Mouse (Mus musculus) limb, embryonic 15.5 days (tissue): ENCODE results near the gene Atg3. TPM values are rescaled to one million over a fixed set of nuclear protein-coding genes. Genes with fewer than 3 reads are reported as not detected.

Source experiments
- ATAC-seq: fragments of 200-750 bp; cut with Nextera tagmentation; 2 replicates; pipeline ENCODE4 v1.8.0; 2017; ENCODE audit warnings: low read depth, moderate TSS enrichment; ENCODE audit not compliant: insufficient number of reproducible peaks, low FRiP score, low TSS enrichment
- H3K27ac ChIP-seq: fragments of 300-500 bp; sonication (generic); 2 replicates; pipeline ENCODE4 v1.5.1; 2015; ENCODE audit warnings: moderate library complexity, mild to moderate bottlenecking, inconsistent platforms
- H3K27me3 ChIP-seq: fragments of 300-500 bp; sonication (generic); 2 replicates; pipeline ENCODE4 v1.6.1; 2015; ENCODE audit warnings: inconsistent platforms
- H3K36me3 ChIP-seq: fragments of 300-500 bp; sonication (generic); 2 replicates; pipeline ENCODE4 v1.6.1; 2015; ENCODE audit warnings: inconsistent platforms
- H3K4me1 ChIP-seq: fragments of 300-500 bp; sonication (generic); 2 replicates; pipeline ENCODE4 v1.6.1; 2015; ENCODE audit warnings: inconsistent platforms
- H3K4me2 ChIP-seq: fragments of 300-500 bp; sonication (generic); 2 replicates; pipeline ENCODE4 v1.6.1; 2015; ENCODE audit warnings: mild to moderate bottlenecking, inconsistent platforms
- H3K4me3 ChIP-seq: fragments of 300-500 bp; sonication (generic); 2 replicates; pipeline ENCODE4 v1.5.1; 2015; ENCODE audit warnings: mild to moderate bottlenecking, inconsistent platforms
- H3K9ac ChIP-seq: fragments of 300-500 bp; sonication (generic); 2 replicates; pipeline ENCODE4 v1.6.1; 2015; ENCODE audit warnings: inconsistent platforms
- H3K9me3 ChIP-seq: fragments of 300-500 bp; sonication (generic); 2 replicates; pipeline ENCODE4 v1.6.1; 2016; ENCODE audit warnings: inconsistent platforms
- WGBS: fragments of 180-500 bp; shearing (Covaris S2); methylation state at CpG from one replicate; pipeline ENCODE4 v1.1.7; 2015; 5-methylcytosine and 5-hydroxymethylcytosine counted together
- polyA plus RNA-seq: library from polyadenylated mRNA; unstranded; fragments of >200 nt; fragmentation: Nextera tagmentation; extraction: Ambion mirVana; gene quantifications from 2 replicates; pipeline ENCODE4 v1.2.1, GENCODE M21; 2015

The Atg3 gene
- polyA plus RNA-seq, 1 experiment from 2014 or later, result 41.6 TPM

GRCm38 (mm10) chr16:45222016-45222415 is 63.4 kb downstream of the Atg3 start:
- 67% methylated on average over 2 of the region's 2 CpGs for WGBS
- H3K9me3 ChIP-seq, result no peaks in the 10 kb centered on the region
- H3K4me3 ChIP-seq, result no peak overlapping the region
- no peak overlapping the region for H3K9ac ChIP-seq
- no peak overlapping the region for H3K27ac ChIP-seq
- ATAC-seq, result no peak
- H3K27me3 ChIP-seq, result no peaks in the 10 kb centered on the region
- no peak overlapping the region for H3K4me2 ChIP-seq
- no peaks in the 10 kb centered on the region for H3K36me3 ChIP-seq
- H3K4me1 ChIP-seq, result no peaks in the 10 kb centered on the region

- no peak for ATAC-seq
- Histone ChIP-seq H3K9me3 (no peaks in the 10 kb centered on the region), H3K36me3 (no peaks in the 10 kb centered on the region), H3K27ac (no peak overlapping the region), H3K4me1 (no peaks in the 10 kb centered on the region), H3K9ac (no peak overlapping the region), H3K4me2 (no peak overlapping the region), H3K4me3 (no peak overlapping the region), H3K27me3 (no peaks in the 10 kb centered on the region)
- WGBS, result 79% methylated on average over 3 of the region's 3 CpGs
Measured at GRCm38 (mm10) chr16:45222771-45223170, 64.2 kb downstream of the Atg3 start.

DNA sequence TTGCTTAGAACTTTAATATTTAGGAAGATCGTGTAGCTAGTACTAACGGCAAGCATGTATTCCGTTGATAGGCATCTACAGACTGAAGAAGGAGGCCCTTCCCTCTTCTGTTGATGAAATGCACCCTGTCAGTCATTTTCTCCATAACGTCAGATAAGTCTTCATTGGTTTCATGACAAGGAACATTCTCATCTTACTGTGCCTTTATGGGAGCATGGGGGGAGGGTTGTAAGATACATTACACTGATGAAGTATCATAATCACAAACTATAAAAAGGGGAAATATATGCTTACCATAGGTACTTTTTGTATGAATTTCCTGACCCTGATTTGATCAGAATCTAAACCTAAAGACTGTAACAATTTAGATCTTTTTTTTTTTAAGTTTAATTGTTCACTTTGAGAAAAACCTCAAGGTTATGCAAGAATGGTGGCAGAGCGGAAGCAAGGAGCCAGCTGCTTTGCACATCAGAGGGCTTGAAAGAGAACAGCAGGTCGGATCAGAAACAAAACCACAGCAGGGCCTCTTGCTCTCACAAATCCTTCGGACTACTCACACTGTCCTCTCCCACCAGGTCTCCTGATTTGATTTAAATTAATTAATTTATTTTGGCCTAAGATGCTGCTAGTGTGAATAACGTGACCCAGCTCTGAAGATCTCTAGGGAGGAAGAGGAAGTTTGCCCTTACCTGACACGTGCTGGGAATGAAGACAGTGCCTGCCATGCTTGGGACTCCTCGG is 65.2 kb downstream of the Atg3 start, which contains the start of gene Btla:
Gene Btla, plus strand, starts transcription at position 668 of the 741 bp plus-strand sequence.
- no peak within 1 kb of the TSS for H3K4me2 ChIP-seq
- H3K27ac ChIP-seq, result no peak within 1 kb of the TSS
- H3K27me3 ChIP-seq, result no peaks in the 10 kb centered on the region
- no peaks in the 10 kb centered on the region for H3K36me3 ChIP-seq
- no peaks in the 10 kb centered on the region for H3K9me3 ChIP-seq
- H3K4me1 ChIP-seq, result no peaks in the 10 kb centered on the region
- H3K9ac ChIP-seq, result no peak within 1 kb of the TSS
- H3K4me3 ChIP-seq, result no peak within 1 kb of the TSS
- ATAC-seq, result no peak
- WGBS, result 48% methylated on average over 10 of the region's 10 CpGs

DNA sequence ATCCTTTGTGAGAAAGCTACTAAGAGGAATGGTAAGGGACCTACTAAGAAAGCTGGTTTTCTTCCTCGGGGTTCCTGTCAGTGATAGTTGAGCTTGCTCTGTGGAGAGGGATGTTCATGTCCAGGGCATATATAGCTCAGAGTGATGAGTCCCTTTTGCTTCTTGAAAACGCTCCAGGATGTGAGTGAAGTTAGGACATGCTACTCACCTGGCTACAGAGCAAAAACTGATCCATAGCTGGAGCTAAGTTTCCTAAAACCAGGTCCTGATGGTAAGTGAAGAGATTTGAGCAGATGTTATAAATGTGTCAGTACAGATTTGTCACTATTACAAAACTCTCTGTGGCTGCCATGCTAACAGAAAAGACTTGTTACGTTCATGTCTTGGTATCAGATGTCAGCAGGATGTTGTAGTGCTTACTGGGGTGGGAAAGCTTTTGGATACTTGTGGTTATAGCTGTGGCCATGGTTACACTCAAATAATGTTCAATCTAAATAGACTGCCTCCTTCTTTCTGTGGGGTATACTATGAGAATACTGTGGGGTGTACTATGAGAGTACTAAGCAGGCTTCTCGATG is 65.9 kb downstream of the Atg3 start:
- H3K36me3 ChIP-seq, result no peaks in the 10 kb centered on the region
- no peak overlapping the region for H3K4me3 ChIP-seq
- ATAC-seq, result no peak
- 60% methylated on average over 4 of the region's 4 CpGs for WGBS
- H3K4me2 ChIP-seq, result no peak overlapping the region
- H3K27ac ChIP-seq, result no peak overlapping the region
- no peak overlapping the region for H3K9ac ChIP-seq
- no peaks in the 10 kb centered on the region for H3K4me1 ChIP-seq
- no peaks in the 10 kb centered on the region for H3K27me3 ChIP-seq
- H3K9me3 ChIP-seq, result no peaks in the 10 kb centered on the region

DNA sequence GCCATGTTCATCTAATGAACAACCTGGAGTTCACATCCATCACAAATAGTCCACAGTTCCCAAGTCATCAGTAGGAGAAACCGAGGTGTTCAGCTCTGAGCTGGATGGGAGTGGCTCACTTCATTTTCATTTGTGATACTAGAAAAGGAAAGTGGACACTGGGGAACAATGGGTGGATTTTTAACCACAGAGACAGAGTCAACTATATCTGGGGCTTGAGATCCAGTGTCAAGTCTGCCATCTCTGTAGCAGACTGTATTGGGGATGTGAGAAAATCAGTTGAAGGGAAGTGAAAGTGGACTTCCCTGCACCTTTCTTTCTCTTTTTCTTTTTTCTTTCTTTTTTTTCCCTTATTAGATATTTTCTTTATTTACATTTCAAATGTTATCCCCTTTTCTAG is 68.4 kb downstream of the Atg3 start:
- Histone ChIP-seq H3K4me1 (no peaks in the 10 kb centered on the region), H3K27me3 (no peaks in the 10 kb centered on the region), H3K9me3 (no peaks in the 10 kb centered on the region), H3K9ac (no peak overlapping the region), H3K4me3 (no peak overlapping the region), H3K27ac (no peak overlapping the region), H3K36me3 (no peaks in the 10 kb centered on the region), H3K4me2 (no peak overlapping the region)
- 71% methylated on average over 1 of the region's 1 CpGs for WGBS
- no peak for ATAC-seq

DNA sequence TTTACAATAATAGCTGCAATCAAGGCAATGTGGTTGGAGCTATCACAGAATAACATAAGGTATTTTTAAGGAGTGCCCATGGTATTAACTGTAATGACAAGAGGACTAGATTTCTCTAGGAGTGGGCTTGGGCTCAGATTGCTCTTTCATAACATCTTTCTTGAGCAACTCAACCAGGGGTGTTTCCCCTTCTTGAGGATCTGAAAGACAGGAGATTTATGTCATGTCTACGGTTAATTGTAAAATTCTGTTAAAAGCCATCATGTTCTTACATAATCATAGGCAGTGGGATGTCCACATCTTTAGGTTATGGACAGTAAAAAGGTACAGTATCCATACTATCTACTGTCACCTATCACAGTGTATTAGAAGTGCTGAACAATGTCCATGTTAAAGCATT is 72.7 kb downstream of the Atg3 start:
- ATAC-seq, result no peak
- no peak overlapping the region for H3K27ac ChIP-seq
- no peak overlapping the region for H3K4me2 ChIP-seq
- WGBS, result 79% methylated on average over 1 of the region's 1 CpGs
- H3K9me3 ChIP-seq, result no peaks in the 10 kb centered on the region
- no peaks in the 10 kb centered on the region for H3K27me3 ChIP-seq
- no peak overlapping the region for H3K4me3 ChIP-seq
- no peaks in the 10 kb centered on the region for H3K4me1 ChIP-seq
- no peaks in the 10 kb centered on the region for H3K36me3 ChIP-seq
- H3K9ac ChIP-seq, result no peak overlapping the region

DNA sequence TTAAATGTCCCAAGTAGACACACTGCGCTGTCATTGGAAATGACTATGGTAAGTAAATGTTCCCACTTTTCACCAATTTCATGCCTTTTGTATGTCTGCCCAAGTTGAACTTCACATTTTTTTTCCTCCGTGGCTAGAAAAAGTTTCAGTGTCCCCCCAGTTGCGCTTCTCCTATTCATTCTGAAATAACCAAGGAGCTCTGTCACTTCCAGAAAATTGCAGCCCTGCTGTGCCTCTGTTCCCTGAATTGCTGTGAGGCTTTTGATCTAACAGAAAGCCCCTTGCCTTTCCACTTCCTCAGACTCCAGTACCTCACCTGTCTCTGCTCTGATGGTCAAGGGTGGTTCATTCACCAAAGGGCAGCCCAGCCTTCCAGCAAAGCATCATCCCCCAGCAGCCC is 74.4 kb downstream of the Atg3 start:
- H3K27ac ChIP-seq, result no peak overlapping the region
- H3K36me3 ChIP-seq, result no peaks in the 10 kb centered on the region
- H3K9ac ChIP-seq, result no peak overlapping the region
- ATAC-seq, result no peak
- H3K27me3 ChIP-seq, result no peaks in the 10 kb centered on the region
- 78% methylated on average over 3 of the region's 3 CpGs for WGBS
- no peaks in the 10 kb centered on the region for H3K9me3 ChIP-seq
- no peak overlapping the region for H3K4me3 ChIP-seq
- H3K4me1 ChIP-seq, result no peaks in the 10 kb centered on the region
- H3K4me2 ChIP-seq, result no peak overlapping the region

Other genes with a start within 250 kb of the Atg3 start
- 3.6 and 4.1 TPM in 2 replicates for gene Cd200r3, start 215.1 kb upstream of the Atg3 start, polyA plus RNA-seq
- gene Ccdc80, start 65.4 kb upstream of the Atg3 start, polyA plus RNA-seq, result 105 and 123 TPM in 2 replicates
- 14.9 and 16.3 TPM in 2 replicates for gene Slc35a5, start 79 bp upstream of the Atg3 start, polyA plus RNA-seq
- gene Btla, start 65.5 kb downstream of the Atg3 start, polyA plus RNA-seq, result 0.23 and 0.35 TPM in 2 replicates